Mouse (Mus musculus) lung, postnatal 4 days (tissue): ENCODE results near the gene Mapk11.

ENCODE experiments used
- DNase-seq, 2 experiments: peaks; one replicate each; pipeline ENCODE4 v3.0.0; 2021

The Mapk11 gene

GRCm38 (mm10) chr15:89140048-89140658, 9.3 kb downstream of the Mapk11 start:
- peak; percentile 48 to 66 for DNase-seq

- DNase-seq = no peak
These were observed 10.9 kb downstream of the Mapk11 start for GRCm38 (mm10) chr15:89138531-89138930.

- no peak for DNase-seq
These were observed 11.4 kb downstream of the Mapk11 start for GRCm38 (mm10) chr15:89138046-89138405.

GRCm38 (mm10) chr15:89137378-89138045, 11.9 kb downstream of the Mapk11 start:
- no peak for DNase-seq

DNA sequence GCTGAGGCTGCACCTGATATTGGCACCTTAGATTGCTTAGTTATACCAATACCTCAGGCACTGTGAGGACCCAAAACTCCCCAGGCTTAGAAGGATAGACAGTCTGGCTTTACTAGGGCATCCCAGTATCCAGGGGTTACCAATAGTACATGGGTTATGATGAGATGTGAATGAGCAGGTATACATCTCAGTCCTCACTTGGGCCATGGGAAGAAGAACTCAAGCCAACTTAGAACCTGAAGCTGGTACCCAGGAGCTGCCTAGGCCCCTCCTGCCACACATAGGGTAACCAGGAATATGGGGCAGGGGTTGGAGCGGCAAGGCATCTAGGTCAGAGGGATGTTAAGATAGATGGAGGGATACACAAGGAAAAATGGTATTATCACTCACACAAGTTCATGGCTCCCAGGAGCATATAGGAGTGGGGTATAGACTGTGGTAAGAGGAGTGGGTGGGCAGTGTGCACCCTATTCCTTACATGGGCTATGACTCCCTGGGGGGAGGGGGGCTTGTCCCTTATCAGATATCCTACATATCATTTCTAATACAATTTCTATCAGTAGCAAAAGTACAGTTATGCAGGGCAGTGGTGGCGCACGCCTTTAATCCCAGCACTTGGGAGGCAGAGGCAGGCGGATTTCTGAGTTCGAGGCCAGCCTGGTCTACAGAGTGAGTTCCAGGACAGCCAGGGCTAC, 12.8 kb downstream of the Mapk11 start:
- no peak for DNase-seq

- peak; percentile 39 to 48 for DNase-seq
These were observed 18.1 kb downstream of the Mapk11 start for GRCm38 (mm10) chr15:89131316-89131715.

GRCm38 (mm10) chr15:89130245-89130644, 19.2 kb downstream of the Mapk11 start:
- DNase-seq = no peak

DNA sequence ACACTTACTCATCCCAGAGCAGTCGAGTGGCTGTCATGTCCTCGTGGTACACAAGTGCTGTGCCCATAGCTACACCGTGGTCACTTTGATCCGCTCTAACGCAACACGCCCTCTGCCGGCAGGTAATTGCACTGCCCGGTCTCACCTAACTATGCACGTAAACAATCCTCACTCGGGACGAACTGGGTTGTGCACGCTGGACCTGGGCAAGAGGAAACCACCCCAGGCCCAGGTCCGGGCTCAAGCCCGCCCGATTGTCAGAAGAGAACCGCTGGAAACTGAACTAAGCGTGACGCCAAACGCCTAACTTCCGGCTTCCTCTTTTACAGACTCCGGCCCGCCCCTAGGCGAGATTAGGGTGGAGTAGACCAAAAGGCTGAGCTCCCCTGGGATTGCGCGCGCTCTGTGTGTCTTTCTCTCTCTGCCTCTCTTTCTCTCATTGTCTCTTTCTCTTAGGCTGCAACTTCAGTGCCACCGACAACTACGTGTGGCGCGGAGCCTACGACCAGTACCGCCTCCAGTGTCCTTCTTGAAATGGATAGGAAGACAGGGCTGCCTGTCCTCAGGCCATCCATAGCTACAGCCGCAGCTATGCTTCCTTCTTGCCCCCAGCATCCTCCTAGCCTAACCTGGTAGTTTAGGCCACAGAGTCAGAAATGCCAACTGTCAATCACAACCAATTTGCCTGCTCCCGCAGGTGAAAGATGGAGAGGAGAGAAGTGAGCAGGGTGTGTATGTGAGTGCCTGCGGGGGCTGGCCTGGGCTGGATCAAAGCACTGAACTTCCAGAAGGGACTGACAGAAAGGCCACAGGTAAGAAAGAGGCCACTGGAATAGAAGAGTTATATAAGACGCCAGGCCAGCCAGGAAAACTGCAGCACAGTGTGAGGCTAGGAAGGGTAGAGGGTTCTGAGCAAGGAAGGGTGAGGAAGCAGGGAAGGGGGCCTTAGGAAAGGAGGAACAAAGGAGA, 20.8 kb downstream of the Mapk11 start, which contains the start of gene Hdac10:
Hdac10 (minus strand) TSS at position 319 of the 969 bp plus-strand sequence.
- peak; percentile 86 to 87 for DNase-seq

- peak in 1 of 2 experiments; percentile 23 for DNase-seq
These were observed 22.0 kb downstream of the Mapk11 start for GRCm38 (mm10) chr15:89127364-89127940.

DNA sequence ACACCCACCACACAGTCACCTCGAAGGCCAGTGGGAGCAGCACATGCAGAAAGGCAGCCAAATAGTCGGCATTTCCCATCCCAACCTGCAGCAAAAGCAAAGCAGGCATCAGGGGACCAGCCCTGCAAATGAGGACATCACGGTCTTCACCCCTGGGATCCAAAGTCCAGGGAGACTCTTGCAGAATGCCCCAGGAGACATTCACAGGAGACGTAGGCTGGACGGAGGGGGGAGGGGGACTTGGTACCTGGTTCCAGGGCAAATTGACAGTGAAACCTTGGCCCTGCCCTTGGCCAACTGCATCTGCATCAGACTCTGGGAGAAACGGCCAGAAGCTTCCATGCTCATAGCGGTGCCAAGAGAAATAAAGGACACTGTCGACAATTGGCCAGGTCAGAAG, 22.8 kb downstream of the Mapk11 start:
- peak in 1 of 2 experiments; percentile 16 for DNase-seq

DNA sequence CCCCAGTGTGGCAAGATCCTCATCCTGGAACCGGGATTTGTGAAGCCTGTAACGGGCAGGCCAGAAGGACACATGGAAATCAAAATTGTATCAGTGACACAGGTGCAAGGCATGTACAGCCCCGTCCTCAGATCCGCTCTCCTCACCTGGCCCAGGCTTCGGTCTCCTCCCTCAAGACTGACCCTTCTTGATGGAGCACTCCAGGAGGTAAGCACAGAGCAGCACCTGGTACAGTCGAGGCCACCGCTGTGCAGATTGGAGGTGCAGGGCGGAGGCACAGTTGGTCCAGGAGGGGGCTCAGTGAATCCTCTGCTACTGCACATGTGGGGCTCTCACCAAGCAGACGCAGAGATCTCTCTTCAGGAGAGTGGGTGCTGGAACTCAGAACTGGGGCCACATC, 24.1 kb downstream of the Mapk11 start:
- DNase-seq = peak in 1 of 2 experiments; percentile 25

- peak in 1 of 2 experiments; percentile 21 for DNase-seq
These were observed 25.1 kb downstream of the Mapk11 start for GRCm38 (mm10) chr15:89124312-89124711.

- DNase-seq = peak; percentile 49 to 52
These were observed 25.8 kb downstream of the Mapk11 start for GRCm38 (mm10) chr15:89123595-89123994.

GRCm38 (mm10) chr15:89122649-89123366, 26.6 kb downstream of the Mapk11 start, which contains the start of gene Tubgcp6:
TSS of gene Tubgcp6 (minus strand) at chr15:89123112.
- peak; percentile 95 to 96 for DNase-seq

DNA sequence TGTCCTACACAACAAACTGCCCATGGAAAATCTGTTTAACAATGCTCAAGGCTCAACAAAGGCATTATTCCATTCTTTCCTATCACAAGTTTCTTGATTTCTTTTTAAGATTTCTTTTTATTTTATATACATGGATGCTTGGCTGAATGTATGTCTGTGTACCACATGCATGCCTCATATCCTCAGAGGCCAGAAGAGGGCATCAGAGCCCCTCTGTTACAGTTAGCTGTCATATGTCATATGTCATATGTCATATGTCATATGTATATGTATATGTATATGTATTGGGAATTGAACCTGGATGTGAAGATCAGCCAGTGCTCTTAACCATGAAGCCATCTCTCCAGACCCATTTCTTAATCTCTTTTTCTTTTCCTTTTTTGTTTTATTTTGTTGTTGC, 31.4 kb downstream of the Mapk11 start:
- no peak for DNase-seq

- no peak for DNase-seq
These were observed 39.3 kb downstream of the Mapk11 start for GRCm38 (mm10) chr15:89110147-89110546.

- no peak for DNase-seq
These were observed 42.5 kb downstream of the Mapk11 start for GRCm38 (mm10) chr15:89106976-89107375.

DNA sequence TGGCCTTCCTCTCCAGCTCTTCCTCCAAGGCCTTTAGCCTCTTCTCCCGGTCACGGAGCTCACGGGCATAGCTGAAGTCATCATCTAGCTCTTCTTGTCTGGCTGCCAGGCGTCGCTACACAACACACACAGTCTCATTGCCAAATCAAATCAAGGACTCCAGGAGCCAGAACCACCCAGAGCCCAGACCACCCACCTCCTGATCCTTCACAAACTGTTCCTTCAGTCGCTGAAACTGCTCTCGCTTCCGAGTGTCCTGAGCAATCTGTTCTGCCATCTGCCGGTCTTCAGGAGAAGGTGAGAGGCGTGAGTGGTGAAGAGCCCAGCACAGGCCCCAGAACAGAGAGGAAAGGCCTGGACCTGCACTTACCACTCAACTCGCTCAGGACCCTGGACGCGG, 43.4 kb downstream of the Mapk11 start:
- peak in 1 of 2 experiments; percentile 17 for DNase-seq

- DNase-seq = peak in 1 of 2 experiments; percentile 12
These were observed 45.0 kb downstream of the Mapk11 start for GRCm38 (mm10) chr15:89104425-89104824.

DNA sequence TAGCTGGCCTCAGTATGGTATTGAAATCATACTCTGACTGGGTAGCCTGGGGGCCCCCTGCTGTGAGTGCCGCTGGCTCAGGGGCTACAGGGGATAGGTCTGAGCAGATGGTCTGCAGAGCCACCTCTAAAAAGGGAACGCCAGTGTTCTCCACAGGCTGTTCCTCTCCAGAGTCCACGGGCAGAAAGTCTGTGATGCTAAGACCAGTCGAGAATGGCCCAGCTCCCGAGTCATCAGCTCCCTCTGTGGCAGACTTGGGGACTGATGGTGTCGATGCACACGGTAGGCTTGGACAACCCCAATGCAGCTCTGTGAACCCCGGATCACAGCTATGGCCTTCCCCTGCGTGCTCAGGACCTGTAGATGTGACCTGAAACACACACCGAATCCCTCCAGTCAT, 45.5 kb downstream of the Mapk11 start:
- DNase-seq = peak in 1 of 2 experiments; percentile 15

GRCm38 (mm10) chr15:89102646-89103045, 46.8 kb downstream of the Mapk11 start:
- peak in 1 of 2 experiments; percentile 17 for DNase-seq
